Mouse (Mus musculus) brain, adult 2 months (tissue): ENCODE data around the gene Gm21958.

Source experiments
- DNase-seq: peaks from one replicate; pipeline ENCODE4 v3.0.0; 2011; ENCODE audit warnings: low read depth, low spot score

Gene Gm21958

DNA sequence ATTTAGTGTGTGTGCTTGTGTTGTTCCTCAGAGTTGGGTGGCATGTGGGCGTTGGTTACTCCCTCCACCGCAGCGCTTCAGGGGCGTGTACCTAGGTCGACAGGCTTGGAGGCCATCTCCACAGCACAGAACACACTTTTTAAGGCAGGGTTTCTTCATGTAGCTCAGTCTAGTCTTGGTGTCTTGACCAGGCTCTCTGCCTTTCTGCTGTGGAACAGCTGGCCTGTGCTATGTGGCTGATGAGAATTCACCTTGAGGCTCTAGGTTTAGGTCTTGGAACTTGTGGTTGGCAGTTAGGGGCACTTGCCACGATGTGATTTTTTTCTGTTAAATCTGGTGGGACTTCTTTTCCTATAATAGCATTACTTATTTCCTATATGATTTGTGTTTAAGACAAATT lies at the start of gene Gm21958:
Gm21958 (minus strand) TSS at position 101 of the 400 bp plus-strand sequence.
- DNase-seq, result no peak

DNA sequence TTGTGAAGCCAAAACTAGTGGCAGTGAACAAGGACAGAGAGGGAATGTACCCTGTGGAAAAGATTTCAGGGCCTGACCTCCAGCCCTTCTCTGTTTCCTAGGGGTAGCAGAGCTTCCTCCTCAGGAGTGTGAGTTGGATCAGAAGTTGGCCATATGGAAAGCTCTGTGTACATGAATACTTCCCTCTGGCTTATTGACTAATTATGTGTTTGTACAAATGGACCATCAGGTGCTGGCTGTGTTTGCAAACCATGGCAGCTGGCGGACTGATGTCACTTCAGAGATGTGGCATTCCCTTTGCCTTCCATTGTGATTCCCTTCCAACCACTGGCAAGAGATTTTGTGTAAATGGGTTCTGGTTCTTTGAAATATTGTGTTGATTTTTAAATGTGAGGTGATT lies 47.1 kb upstream of the Gm21958 start:
- DNase-seq, result no peak

DNA sequence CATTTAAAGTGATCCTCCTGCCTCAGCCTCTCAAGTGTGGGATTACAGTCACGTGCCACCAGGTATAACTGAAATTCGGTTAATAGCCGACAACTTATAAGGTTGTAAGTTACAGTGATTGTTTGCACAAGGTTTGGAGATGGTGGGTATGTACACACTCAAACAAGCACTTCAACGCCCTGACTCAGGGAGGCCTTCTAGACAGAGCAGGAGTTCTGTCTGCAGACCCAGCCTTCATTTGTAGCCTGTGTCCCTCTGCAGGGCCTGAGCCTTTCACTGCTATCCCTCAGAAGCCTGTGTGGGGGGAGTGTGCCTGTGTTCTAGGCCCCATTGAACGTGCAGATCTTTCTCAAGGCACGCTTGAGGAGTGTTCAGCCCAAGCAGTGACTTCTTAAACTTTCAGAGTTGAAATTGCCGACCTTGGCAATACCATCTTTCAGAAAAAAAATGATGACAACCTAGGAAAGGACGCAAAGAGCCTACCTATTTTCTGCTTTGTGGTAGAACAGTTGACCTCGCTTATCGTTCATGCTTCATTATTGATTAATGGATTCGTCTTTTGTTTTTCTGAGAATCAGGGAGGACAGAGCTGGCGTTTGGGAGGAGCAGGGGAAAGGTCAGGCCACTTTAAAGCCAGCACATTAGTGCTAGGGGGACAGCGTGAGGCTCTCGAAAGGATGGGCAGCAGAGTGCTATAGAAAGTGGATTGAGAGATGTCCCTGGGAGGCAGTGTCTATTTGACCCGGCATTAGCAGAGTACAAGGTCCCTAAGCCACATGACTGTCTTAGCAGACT lies 46.4 kb upstream of the Gm21958 start:
- DNase-seq, result no peak

DNA sequence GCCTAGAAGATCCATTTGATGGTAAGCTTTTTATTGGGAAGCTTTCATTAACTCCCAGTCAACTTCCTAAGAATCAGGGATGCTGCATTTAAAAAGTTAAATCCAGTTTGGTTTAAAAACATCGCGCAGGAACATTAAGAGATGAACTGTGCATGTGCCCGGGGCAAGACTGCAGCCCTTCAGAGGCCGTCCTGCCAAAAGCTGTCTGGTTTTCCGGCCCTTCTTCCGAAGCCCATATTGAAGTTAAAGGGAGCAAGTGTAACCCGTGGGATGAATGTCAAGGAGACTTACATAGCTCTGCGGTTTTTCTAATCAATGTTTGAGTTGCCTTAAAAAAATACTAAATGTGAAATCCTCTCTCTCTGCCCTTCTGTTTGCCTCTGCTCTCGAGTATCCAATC lies 45.1 kb upstream of the Gm21958 start:
- DNase-seq, result no peak

GRCm38 (mm10) chr3:54757446-54757845 lies 43.3 kb upstream of the Gm21958 start:
- DNase-seq, result no peak

GRCm38 (mm10) chr3:54756058-54756457 lies 41.9 kb upstream of the Gm21958 start:
- DNase-seq, result peak; percentile 84

GRCm38 (mm10) chr3:54755145-54756041 lies 41.2 kb upstream of the Gm21958 start, which contains the start of gene Smad9:
Smad9 (plus strand) TSS chr3:54755582.
- peak; percentile 85 for DNase-seq

GRCm38 (mm10) chr3:54753411-54753810 lies 39.3 kb upstream of the Gm21958 start:
- no peak for DNase-seq

GRCm38 (mm10) chr3:54745799-54746198 lies 31.6 kb upstream of the Gm21958 start:
- peak; percentile 15 for DNase-seq

- DNase-seq, result no peak
Measured at GRCm38 (mm10) chr3:54741965-54742364, 27.8 kb upstream of the Gm21958 start.

DNA sequence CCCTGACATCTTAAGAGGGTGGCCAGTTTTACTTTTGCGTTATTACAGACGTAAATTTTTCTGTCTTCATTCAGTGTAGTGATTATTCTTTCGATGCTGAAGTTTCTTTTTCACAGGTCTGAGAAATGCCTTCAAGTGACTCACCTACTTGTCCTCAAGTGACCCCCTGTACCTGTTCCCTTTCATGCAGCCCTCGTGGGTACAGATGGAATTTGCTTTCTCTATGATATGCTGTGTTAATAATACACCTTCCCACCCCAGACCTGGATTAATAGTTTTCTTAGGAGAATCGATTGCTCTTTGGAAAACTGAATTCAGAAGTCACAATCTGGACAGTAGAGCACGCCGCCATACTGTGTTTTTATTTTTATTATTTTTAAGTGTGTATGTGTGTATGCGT lies 23.2 kb upstream of the Gm21958 start:
- DNase-seq, result no peak

DNA sequence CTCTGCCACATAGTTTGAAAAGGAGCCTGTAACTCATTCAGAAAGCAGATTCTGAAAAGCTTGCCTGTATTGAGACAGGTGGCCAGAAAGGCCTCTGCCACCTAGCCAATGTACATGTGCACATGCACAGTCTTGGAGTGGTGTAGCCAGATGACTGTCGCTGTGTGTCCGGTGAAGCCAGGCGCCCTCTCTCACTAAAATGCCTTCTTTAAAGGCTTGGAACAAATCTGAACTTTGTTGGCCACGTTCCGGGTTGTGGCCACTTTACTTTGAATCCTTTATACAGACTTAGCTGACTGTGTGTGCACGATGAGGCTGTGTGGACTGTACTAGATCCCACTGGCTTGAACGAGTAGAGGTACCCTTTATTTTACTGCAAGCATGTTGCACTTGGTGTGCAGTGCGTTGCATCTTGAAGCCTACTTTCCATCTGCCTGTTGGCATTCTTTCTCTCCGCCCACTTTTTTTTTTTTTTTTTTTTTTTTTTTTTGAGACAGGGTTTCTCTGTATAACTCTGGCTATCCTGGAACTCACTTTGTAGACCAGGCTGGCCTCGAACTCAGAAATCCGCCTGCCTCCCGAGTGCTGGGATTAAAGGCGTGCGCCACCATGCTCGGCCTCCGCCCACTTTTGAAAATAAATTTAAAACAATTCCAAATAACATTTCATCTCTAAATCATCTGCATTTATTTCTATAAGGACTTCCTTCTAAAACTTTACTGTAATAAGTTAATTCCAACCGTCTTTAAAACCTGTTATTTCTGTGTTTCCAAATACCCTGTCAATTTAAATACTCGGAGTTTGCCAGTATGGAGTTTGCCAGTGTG lies 22.2 kb upstream of the Gm21958 start:
- peak; percentile 37 for DNase-seq

GRCm38 (mm10) chr3:54735247-54736046 lies 21.3 kb upstream of the Gm21958 start, which contains the start of the genes Exosc8 and Alg5:
Exosc8 (minus strand) TSS chr3:54735393.
Alg5 (plus strand) TSS chr3:54735539.
- peak; percentile 89 for DNase-seq

- peak; percentile 92 for DNase-seq
Measured at GRCm38 (mm10) chr3:54734411-54735246, 20.5 kb upstream of the Gm21958 start.

DNA sequence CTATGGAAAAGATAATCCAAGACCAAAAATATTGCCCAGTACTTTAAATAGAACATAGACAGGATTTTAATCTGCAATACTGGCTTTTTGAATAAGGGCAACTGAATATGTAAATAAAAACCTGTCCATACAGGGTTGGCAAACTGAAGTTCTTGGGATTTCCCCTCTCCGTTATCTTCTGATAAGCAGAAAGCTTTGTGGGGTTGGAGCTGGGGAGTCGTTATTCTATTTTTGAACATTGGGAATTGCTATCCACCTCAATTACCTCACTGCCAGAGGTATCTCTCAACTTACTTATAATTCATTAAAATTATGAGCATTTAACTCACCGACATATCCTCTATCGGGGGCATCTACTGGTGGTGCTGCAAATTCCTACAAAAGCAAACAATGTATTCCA lies 18.2 kb upstream of the Gm21958 start:
- DNase-seq, result no peak

DNA sequence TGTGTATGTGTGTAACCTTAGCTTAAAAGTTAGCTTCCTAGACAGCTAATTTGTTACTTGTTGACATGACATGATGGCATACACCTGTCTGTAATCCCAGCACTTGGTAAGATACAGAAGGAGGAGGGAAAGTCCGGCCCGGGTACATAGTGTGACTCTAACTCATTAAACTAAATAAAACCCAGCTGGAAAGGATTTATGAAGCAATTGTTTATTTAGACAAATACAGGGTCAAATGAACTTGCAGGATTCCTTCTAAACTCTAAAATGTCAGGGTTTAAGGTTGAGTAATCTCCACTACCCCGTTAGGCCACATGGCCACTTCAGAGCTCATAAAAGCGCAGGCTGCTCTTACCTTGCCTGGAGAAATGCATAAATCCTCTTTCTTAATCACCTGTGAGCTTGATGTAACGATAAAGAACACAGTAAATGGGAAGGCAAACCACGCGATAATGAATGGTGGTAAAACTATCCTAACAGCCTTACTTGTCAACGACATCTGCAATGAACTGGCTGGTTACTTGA lies 17.5 kb upstream of the Gm21958 start:
- no peak for DNase-seq

GRCm38 (mm10) chr3:54728100-54728499 lies 13.9 kb upstream of the Gm21958 start:
- no peak for DNase-seq

DNA sequence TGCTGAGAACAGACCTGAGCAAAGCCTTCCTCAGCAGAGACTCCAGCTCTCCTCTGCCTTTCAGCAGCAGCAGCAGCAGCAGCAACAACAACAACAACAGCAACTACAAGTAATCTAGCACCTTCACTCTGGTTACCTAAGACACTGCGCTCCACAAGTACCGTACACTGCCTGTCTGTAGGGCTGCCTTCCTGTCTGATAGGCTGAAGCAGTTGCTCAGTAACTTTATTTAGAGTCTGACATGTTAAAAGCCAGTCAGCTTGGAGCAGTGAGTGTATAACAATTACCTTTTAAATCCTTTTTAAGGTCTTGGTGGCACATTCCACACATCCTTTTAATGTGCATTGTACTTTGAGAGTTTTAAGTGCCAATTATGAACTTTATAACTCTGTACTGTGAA lies 13.4 kb upstream of the Gm21958 start:
- no peak for DNase-seq

GRCm38 (mm10) chr3:54725344-54725743 lies 11.2 kb upstream of the Gm21958 start:
- DNase-seq, result no peak
